Mouse (Mus musculus) gastrocnemius, postnatal 10 days (tissue): ENCODE results near the gene Vipas39. TPM values are rescaled to one million over a fixed set of nuclear protein-coding genes. Genes with fewer than 3 reads are reported as not detected.
A peak's percentile ranks its signal among the peaks of the same experiment; 100 is the strongest.
"Not testable (repeated sequence)": the region's sequence is repeated elsewhere in the genome, so short reads cannot be mapped to it uniquely, and the experiment has no call there.

Experiments used
- DNase-seq: peaks from one replicate; pipeline ENCODE4 v3.0.0; 2021; ENCODE audit warnings: mixed read lengths
- long read RNA-seq, 2 experiments: library from polyadenylated mRNA; stranded (forward); transcript quantifications; one replicate each; pipeline ENCODE4 v2.0.0; 2021
- total RNA-seq, 2 experiments: library from RNA; stranded (reverse); gene quantifications; 2 replicates each; pipeline ENCODE4 v1.2.3; 2021

Vipas39 gene
- 10 to 100 TPM; 12.1 to 14.5 TPM for total RNA-seq
- long read RNA-seq, experiment 1, transcript Vipas39-202 (20 exons, 2,524 nt), result major isoform, 7 of 11 reads
- long read RNA-seq, experiment 1, partial matches to known transcripts, result 1 of 11 reads
- long read RNA-seq, experiment 1, other reads (novel, unspliced or antisense), result 3 of 11 reads
- long read RNA-seq, experiment 2, transcript Vipas39-202 (20 exons, 2,524 nt), result major isoform, 5 of 9 reads
- long read RNA-seq, experiment 2, partial matches to known transcripts, result 2 of 9 reads
- long read RNA-seq, experiment 2, other reads (novel, unspliced or antisense), result 1 of 9 reads

DNA sequence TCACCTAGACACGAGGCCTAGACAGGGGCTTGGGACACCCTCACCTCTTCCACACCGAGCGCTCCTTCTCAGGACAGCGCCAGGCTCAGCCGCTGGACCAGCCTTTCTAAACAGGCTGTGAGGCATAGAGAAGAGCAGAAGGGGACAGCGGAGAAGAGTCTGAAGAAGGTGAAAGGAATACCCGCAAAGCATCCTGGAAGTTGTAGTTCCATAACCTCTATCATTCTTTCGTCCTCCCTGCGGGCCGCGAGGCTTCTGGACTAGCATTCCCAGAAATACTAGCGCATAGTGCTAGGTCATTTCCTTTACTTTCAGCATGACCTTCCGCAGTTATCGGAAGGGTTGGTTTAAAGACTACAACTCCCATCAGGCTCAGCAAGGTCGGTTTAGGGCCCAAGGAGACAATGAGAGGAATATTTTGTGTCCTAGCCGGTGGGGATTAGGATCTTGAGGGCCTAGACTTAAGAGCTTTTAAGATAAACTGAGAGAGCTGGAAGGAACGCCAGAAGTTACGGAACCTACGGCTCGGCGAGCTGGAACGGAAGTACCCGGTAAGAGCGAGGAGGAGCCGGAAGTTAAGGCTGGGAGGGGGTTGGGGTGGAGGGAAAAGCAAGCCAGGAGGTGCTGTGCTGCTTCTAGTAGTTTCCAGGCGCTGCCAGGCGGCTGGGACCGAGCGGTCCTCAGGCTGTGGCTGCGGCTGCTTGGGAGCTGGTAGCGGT is at the start of gene Vipas39, which contains the start of gene Ahsa1:
TSS of gene Vipas39 (minus strand) at position 149 of the 719 bp plus-strand sequence.
TSS of gene Ahsa1 (plus strand) at position 372 of the 719 bp plus-strand sequence.
- peak; percentile 68 for DNase-seq

DNA sequence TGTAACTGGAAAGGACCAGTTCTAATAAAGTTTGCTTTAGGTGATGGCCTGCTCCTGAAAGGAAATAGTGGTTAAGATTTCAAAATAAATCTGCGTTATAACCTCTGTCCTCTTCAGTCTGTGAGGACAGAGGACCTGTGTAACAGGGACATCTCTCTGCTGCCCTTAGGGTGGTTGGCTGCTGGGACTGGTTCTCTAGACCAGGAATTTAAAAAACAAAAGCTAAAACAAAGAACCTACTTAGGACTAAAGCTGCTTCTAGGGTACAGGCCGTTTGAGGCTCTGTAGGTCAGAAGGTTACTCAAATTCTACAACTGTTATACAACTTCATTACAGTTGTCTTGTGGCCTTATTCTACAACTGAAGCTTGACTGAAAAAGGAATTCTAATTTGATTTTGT is 47.0 kb upstream of the Vipas39 start:
- no peak for DNase-seq

DNA sequence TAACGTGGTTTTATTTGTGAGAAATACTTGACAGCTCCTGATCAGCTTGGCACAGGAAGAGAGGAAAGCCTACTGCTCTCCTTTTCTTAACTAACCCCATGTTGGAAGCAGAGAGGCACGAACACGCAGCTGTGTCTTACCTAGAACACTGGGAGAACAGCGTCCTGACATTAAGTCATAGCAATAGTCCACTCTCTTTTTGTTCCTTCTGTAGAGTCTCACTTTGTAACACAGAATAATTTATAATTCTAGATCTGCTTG is 40.5 kb upstream of the Vipas39 start:
- DNase-seq, result not testable (repeated sequence)

DNA sequence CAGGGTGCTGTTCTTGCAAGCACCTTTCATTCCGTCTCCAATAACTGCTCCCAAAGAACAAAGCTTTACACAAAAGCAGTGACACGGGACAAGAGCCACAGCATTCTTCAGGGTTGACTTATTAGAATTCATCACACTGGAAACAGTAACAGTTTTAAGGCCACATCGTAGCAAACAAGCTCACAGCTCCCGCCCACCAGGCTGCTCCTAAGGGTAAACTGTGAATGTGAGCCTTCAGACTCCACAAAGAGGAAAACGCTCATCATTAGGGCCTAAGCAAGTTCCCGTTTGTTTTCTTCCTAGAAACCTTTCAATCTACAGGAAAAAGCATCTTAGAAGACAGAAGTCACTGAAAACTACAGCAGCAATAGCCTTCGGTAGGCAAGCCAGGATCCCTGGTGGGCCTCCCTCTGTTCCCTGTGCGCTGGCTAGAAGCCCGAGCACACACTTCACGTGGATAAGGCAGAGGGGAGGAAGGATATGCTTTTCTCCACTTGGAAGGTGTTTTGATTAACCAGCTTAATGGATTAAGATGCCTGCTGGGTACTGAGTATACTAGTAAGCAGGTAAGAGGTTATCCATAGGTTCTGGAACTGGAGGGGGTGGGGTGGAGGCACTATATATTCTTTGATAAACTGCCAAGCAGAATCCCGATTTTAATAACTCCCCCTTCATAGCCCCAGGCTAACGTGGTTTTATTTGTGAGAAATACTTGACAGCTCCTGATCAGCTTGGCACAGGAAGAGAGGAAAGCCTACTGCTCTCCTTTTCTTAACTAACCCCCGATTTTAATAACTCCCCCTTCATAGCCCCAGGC is 39.9 kb upstream of the Vipas39 start:
- DNase-seq, result no peak

DNA sequence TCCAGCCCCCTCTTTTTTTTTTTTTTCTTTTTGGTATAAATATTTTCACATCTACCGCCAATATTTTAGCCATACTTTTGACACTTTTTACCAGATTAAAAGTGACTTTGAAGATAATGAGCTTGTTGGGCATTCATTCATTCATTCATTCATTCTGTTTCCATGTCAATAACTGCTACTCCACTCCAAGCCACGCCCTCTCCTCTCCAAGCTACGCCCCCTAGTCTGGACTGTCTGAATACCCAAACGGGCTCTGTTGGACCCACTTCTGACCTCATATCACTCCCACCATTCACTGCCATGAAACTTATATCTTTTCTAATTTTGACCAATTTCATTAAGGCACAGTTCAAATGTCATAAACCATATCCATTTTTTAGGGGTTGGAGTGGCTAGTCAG is 35.1 kb upstream of the Vipas39 start:
- no peak for DNase-seq

DNA sequence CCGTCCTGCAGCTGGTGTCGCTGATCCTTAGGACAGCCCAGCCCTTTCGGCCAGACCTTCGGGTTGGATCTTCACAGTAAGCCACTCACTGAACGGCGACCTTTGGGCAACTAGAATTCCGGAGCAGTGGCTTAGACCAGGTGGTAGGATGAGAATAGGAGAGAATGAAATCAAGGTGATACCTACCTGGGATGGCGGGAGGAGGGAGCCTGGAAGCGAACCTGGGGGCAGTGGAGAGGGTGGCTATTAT is 34.3 kb upstream of the Vipas39 start:
- DNase-seq, result no peak

DNA sequence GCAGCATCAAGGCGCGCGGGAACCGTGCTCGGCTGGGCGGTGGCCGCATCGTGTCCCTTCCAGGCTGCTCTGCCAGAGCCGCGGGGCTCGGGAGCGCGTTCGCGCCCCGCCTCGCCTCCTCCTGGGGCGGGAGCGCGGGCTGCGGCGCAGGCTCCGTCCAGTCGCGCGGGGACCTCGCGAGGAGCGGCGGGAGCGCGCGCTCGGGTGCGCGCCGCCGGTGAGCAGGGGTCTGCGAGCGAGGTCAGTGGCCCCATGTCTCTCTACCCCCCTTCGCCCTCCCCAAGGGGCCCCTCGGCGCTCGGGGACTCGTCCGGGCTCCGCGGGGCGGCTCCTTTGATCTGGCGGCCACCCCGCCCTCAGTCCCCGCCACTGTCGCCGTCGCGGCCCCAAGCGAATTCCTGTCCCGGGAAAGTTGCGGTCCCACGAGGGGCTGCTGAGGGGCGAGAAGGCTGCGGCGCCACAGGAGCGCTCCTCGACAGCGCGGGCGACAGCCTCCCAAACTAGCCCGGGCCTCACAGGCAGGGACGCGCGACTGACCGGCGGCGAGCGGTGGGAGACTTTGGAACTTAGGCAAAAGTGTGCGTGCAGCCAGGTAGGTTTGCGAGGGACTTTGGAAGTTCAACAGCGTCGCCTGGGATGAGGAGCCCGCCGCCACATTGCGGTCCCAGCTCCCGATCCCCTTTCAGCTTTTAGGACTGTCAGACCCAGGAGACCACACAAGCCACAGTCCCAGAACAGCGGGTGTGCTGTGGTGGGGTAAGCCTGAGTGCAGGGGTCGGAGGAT is 33.8 kb upstream of the Vipas39 start, which contains the start of gene Ism2:
TSS of gene Ism2 (minus strand) at position 49 of the 784 bp plus-strand sequence.
- DNase-seq, result peak; percentile 19

DNA sequence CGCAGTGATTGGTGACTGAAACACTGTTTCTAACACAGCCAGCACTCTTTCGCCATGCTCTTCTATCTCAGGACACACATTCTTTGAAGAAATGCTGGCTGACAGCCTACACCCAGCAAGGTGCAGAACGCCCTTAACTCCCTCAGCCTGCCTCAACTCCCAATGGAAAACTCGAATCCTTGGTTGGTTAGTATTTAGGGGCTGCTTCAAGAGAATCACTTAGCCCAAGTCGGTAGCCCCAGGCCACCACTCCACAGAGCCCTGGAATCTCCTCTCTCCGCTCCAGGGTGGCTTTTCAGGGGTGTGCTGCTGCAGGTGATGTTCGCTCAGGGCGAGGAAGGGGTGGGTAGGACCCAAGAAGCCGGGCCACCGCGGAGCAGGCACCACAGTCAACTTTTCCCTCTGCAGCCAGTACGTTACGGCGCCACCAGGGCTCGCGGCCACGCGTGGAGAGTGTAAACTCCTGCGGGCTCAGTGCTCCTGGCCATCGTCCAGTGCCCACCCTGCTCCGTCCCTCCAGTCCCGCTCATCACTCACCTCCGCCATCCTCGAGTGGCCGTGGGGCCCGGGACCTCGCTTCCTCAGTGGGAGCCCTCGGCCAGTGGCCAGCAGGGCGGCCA is 33.1 kb upstream of the Vipas39 start:
- DNase-seq, result peak; percentile 48

DNA sequence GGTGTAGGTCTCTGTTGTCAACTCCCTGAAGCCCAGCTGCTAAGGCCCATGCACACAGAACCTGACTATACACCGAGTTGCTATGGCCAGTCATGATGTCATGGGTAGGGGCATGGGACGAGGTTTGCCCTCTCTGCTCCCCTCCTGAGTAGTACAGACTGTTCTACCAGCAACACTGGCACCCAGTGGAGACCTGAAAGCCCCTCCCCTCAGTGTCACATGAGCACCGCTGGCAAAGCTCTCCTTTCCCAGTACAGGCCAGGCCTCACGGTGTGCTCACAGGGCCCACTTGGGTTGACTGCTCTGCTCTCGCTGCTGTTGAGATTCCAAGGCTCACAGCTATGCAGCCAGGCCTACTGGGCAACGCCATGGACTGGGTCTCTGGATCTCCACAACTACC is 27.9 kb upstream of the Vipas39 start:
- no peak for DNase-seq

DNA sequence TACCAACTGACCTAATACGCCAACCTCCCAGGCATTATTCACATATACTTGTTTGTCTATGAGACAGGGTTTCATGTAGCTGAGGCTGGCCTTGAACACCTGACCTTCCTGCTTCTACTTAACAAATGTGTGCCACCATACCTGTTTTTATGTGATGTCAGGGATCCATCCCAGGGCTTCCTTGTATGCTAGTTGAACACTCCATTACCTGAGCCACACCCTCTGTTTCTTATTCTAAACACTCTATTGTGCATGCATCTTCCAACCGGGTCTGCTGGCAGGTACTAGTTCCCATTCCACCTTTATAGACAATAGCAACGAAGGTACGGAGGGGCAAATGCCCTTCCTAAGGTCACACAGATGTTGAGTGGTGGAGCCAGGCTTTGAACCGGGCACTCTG is 23.0 kb upstream of the Vipas39 start:
- DNase-seq, result no peak

DNA sequence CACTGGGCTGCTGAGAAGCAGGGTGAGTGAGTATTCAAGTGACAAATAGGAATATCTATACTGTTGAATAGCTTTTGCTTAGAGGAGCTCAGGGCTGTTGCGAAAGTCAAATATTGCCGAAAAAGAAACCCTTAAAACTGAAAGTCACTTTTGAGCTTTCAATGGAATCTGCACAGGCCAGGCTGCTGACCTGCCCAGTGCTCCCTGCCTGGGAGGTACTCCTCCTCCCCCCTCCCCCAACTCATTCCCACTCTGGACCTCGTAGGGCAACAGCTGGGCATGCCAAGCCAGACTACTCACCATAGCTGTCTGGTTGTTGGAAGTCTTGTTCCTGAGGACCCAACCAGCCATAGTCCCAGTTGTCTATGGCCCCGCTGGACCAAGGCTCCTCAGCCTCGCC is 18.7 kb upstream of the Vipas39 start:
- no peak for DNase-seq

DNA sequence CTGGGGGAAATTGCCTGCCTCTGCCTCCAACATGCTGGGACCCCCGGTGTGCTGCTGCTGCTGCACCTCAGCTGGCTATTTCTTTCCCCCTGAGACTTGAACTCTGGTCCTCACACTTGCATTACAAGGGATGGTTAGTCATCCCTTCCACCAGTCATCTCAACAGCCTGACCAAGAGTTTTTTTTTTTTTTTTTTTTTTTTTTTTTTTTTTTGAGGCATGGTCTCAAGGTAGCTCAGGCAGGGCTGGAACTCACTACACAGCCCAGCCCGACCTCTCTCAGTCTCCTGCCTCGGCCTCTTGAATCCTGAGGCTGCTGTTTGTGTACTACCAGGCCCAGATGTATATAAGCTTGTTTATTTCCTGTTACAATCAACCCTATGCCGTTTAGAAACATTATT is 18.2 kb upstream of the Vipas39 start:
- DNase-seq, result no peak

DNA sequence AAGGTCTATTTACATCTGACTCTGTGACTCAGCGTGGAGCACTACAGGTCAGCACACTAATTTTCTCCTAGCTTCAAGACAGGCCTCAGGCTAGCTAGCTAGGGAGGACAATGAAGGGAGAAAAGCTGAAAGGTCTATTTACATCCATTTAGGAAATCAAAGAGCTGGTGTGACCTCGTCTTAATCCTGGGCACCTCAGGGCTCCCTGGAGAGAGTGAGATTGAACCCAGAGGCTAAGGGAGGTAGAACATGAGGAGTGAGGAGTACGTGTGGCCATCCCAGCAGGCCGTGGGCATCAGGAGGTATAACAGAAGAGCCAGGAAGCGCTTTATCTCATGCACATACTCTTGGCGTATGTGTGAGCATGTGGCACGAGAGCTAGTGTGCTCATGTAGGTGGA is 17.6 kb upstream of the Vipas39 start:
- DNase-seq, result no peak

DNA sequence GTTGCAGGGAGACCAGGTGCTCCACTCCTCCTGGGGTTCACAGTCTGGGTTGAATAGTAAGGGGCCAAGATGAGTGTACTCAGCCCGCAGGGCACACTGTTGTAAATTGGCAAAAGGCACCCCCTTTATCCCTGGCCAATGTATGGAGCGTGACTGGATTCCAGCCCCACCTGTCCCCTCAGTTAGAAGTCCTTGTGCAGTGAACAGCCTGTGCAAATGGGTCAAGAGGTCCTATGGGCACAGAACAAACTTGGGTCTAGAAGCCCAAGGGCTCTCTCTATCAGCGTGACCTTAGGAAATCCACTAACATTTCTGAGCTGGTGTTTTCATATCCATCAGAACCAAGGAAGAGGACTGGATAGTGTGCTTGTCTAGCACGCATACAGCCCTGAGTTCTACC is 16.7 kb upstream of the Vipas39 start:
- no peak for DNase-seq

DNA sequence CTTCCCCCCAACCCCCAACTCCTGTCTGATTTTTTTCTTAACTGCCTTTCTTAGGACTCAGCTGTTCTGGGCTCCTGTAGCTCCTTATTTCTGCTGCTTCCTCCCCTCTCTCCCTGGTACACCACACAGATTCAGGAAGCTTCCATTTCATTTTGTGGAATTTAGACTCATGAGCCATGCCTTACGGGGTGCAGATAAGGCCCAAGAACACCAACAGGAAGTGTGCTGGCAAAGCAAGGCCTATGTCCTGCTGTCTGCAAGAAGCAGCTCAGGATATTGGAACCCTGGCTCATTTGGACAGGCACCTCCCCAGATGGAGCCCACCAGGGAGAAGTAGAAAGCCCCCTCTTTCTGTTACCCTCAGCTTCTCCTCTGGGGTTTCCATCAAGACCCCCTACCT is 15.7 kb upstream of the Vipas39 start:
- no peak for DNase-seq

DNA sequence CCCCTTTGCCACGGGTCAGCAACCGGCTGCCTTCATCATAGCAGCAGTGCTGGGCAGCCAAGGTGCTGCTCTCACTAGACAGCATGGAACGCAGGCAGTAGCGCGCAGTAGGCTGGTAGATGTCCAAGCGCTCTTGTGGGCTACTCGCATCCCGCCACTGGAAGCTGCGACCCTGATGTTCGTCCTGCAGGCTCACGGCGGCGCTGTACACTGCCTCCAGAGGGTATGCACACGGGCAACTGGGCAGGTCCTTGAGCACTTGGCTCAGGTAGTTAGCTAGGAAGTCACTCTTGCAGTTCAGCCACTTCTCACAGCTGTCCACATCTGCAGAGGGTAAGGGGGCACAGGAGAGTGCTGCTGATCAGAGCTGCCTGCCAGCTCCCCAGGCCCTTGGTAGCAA is 13.8 kb upstream of the Vipas39 start:
- no peak for DNase-seq

DNA sequence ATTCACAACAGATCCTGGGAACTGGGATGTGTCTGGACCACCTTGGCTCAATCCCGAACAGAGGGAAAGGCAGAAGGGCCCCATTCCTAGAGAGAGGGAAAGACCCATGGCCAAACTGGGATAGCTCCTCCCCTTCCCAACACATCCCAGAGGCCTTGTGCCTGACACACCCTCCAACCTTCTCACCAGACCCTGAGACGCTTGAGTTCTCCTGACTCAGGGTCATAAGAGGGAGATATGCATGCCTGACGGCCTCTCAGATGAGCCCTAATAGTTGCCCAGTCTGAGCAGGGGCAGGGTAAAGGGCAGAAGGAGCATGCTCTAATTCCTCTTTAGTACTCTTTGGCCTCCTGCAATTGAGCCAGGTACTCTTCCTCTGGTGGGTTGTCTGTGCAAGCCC is 13.3 kb upstream of the Vipas39 start:
- no peak for DNase-seq

DNA sequence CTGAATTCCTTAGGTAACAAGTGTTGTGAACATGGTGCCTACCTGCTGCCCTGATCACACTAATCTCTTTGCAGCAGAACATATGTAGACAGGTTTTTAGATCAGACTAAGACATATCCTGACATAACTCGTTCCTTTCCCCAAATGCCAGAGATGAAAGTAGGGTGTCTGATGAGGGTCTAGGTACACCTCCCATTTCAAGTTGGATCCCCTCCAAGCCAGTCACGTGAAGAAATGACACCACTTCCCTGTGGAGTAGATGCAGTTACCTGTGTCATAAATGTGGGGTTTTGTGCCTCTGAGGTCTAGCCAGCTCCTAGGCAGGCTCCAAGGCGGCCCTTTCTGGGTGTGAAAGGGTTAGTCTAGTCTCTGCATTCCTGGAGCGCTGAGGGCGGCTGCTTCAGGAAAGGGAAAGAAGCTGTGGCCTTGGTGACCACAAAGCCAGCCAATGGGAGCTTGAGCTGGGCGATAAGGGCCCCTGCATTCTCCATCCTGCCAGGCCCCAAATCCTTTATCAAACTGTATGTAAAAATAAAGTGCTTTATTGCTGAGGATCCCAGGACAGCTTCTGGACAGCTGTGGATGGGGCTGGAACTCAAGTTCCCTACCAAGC is 12.2 kb upstream of the Vipas39 start:
- no peak for DNase-seq

DNA sequence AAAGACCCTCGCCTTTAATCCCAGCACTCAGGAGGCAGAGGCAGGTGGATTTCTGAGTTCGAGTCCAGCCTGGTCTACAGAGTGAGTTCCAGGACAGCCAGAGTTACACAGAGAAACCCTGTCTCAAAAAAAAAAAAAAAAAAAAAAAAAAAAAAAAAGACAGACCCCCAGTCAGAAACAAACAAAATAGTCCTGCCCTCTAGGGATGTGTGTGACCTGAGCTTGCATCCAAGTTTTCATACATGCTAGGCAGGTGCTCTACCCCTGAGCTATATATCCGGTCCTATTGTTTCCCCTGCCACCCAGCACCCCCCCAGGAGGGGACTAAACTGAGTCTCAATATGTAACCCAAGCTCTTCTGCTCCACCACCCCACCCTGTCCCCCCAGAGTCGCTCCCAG is 11.2 kb upstream of the Vipas39 start:
- not testable (repeated sequence) for DNase-seq

DNA sequence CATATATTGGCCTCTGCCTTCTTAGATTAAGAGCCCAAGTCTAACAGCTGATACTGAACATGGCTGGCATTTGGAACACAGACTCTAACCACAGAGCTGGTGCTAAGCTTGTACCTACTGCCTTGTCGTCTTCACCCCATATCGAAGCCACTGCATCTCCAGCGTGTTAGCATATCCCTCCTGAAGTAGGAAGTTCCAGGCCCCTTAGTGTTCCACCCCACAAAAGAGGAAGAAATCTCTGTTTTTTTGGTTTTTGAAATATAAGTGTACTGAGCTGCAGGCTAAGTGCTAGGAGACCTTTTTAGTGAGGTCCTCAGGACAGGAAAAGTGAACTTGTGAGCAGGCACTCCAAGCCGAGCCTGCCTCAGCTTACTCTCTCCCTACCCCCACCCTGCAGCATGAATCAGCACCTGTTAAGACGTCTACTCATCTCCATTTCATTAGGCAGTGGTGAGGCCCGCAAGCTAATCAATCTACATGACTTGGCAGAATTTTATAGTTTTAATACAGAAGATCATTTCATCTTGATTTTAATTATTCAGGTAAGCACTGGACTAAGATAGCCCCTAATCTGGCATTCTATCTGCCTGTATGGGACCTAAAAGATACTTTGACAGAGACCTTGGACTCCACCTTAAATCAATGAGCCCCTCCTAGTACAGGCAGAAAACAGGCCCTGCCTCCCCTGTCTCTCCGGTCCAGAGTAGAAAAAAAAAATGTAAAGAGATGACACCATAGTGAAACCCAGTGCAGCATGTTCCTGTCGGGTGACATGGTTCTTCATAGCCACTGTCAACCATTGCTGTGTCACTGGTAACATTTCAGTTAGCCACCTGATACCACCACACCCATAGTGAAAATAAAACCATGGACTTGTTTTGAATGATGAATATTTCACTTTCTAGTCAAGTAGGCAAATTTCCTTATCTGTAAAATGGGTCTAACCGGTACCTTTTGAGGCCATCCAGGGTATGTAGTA is 9.1 kb upstream of the Vipas39 start:
- no peak for DNase-seq

DNA sequence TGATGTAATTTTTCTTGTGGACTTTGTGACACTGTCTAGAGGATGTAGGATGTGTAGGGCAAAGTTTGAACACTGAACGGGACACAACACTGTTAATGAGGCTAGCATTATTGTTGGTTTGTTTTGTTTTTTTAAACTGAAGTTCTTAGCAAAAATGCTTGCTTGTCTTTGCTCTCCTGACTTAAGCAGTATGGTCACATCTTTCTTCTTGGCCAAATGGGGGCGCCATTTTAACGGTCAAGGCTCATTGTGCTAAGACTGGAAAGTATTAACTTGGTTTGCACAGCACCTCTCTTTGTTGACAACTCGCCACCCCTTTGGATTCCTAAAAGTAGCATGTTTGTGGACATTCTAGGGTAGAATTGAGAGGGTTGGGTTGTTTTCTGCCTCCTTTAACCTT is 1.6 kb upstream of the Vipas39 start:
- no peak for DNase-seq
